Mouse (Mus musculus) kidney, adult 2 months (tissue): ENCODE data around the gene Derl3.

Source experiments
- CTCF ChIP-seq: fragments of 200-500 bp; conservative IDR thresholded peaks from 2 replicates; pipeline ENCODE4 v1.5.1; 2011; ENCODE audit warnings: low read depth, mild to moderate bottlenecking, control low read depth, low read length, moderate library complexity, mixed read lengths; ENCODE audit not compliant: insufficient read depth, insufficient read length
- POLR2A ChIP-seq: fragments of 200-500 bp; IDR thresholded peaks from one replicate; pipeline ENCODE4 v1.6.1; 2011; ENCODE audit warnings: low read depth, low read length, control low read depth

GRCm38 (mm10) chr10:75878836-75879235 lies 14.4 kb upstream of the Derl3 start:
- no peak for TF ChIP-seq POLR2A
- no peak for TF ChIP-seq CTCF
